Mouse (Mus musculus) spleen, postnatal 14 days (tissue): Measurements from ENCODE around the gene Asgr2.
"Not testable (repeated sequence)": the region's sequence is repeated elsewhere in the genome, so short reads cannot be mapped to it uniquely, and the experiment has no call there.

Source experiments
- DNase-seq, 2 experiments: peaks; one replicate each; pipeline ENCODE4 v3.0.0; 2021 to 2022; ENCODE audit warnings: low spot score in 2 of 2

Asgr2 gene

DNA sequence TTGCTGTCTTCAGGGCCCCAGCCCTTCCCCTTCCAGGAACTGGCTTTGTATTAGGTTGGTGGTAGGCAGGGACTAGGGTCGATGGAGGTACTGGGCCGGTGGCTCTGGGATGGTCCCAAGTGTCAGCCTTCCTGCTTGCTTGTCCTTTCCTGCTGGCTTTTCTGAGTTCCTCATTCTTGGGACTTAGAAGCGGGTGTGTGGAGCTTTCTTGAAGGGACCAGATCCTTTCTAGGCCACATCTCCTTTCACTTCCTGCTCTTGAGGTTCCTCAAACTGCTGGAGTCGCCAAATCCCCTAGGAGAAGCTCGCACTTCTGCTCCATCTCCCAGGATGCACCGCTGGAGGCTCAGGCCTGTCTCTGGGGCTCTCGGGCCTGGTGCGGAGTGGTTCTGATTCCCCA lies 7.9 kb upstream of the Asgr2 start:
- DNase-seq, result no peak

GRCm38 (mm10) chr11:70097396-70097795 lies 5.0 kb downstream of the Asgr2 start:
- no peak for DNase-seq

DNA sequence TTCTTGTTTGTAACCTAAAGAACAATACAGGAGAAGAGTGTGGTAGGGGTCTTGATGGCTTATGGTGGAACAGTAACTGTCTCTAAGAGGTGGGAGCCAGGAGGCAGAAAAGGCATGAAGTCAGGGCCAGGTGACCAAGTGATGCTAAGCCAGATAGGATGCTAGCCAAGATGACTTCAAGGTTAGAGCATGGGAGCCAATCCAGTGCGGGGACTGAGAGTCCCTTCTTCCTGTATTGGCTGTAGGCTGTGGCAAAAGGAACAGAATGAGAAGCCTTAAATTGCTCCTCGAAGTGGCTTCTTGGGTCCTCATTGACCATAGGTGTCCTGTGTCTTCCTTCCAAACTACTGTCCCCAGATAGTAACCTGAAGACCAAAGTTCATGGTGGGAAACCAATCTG lies 6.7 kb downstream of the Asgr2 start:
- DNase-seq, result no peak

DNA sequence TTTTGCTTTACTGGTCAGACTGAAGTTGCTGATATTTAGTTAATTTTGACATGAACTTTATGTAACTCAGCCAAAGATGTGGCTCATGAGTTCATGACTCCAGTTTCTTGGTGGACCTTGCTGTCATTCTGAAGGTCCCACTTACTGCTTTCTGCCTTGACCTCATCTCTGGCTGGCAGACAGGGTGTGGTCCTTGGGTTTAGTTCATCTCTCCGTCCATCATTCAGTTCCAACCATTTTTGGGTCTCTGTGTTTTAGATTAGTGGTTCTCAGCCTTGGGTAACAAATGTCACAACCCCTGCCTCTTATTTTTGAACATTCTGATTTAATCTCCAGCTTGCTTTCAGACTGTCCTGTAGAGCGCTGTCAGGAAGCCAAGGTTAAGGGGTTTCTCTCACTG lies 7.4 kb downstream of the Asgr2 start:
- no peak for DNase-seq

DNA sequence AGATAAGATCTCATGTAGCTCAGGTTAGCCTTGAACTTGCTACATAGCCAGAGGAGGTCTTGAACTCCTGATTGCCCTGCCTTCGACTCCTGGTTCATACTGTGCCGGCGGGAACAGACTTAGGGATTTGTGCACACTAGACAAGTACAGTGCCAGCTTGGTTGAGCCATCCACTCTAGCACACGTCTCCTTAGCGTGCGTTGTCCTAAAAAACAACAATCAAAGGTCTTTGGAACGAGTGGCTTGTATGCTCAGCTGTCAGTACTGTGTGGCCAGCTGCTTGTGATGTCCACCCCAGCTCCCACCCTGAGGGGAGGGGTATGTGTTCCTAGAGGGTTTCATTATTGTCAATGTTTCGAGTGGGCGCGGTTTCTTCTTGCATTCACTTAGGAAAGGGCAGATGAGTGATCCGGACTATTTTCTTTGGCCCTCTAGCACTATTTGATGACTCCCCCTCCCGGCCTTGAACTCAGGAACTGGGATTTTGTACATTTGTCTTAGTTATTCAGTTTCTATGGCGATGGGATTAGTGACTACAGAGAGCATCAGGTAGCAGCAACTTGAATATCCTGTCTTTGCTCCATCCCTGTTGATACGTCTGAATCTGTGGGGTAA lies 11.4 kb downstream of the Asgr2 start:
- no peak for DNase-seq

GRCm38 (mm10) chr11:70107085-70107484 lies 14.6 kb downstream of the Asgr2 start:
- DNase-seq, result no peak

- peak in 1 of 2 experiments; percentile 44 for DNase-seq
Observed at GRCm38 (mm10) chr11:70110146-70110545, 17.7 kb downstream of the Asgr2 start.

GRCm38 (mm10) chr11:70114562-70114961 lies 22.1 kb downstream of the Asgr2 start:
- no peak for DNase-seq

GRCm38 (mm10) chr11:70115901-70116300 lies 23.5 kb downstream of the Asgr2 start:
- no peak for DNase-seq

- DNase-seq, result no peak
Observed at GRCm38 (mm10) chr11:70129926-70130379, 37.5 kb downstream of the Asgr2 start, which contains the start of gene Mgl2. TSS of gene Mgl2 (plus strand) at chr11:70130329.

GRCm38 (mm10) chr11:70135001-70135400 lies 42.6 kb downstream of the Asgr2 start:
- not testable (repeated sequence) for DNase-seq

DNA sequence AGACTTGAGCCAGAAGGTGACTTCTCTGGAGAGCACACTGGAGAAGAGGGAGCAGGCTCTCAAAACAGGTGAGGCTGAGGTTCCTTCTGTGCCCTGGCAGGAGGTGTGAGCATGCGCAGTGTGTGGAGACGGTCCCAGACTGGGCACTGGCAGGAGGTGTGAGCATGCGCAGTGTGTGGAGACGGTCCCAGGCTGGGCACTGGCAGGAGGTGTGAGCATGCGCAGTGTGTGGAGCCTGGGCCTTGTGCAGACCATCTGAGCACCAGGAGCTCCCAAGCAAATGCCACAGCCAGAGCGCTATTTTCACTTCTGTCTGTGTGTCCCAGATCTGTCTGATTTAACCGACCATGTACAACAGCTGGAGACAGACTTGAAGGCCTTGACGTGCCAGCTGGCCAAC lies 43.5 kb downstream of the Asgr2 start:
- DNase-seq, result not testable (repeated sequence)

DNA sequence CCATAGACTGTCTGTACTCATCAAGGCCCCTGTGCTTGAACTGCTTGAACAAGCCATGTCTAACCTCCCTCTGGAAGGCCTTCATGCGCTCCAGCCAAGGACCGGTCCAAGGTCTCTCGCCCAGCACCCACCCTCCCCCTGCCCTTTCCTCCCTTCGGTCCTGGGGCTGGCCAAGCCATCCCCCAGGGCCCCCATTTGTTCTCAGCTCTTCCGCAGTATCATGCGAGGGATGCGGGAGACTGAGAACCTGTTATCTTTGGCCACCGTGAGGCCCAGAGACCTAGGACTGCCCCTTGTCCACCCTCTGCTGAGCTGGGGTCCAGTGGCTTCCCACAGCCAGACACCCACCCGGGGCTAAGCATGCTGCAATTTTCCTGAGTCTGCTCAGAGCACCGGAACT lies 46.7 kb downstream of the Asgr2 start:
- DNase-seq, result no peak

DNA sequence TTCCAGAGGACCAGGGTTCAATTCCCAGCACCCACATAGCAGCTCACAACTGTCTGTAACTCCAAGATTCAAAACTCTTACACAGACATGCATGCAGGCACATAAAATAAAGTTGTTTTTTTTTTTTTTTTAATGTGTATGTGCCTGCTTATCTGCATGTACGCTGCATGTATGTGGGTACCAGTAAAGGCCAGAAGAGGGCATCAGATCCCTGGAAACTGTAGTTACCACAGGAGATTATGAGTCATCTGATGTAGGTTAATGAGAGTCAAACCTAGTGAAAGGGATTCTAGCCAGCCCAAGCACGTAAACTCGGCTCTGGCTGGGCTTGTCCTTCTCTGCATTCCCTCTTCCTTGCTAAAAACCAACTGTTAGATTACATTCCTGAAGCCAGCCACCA lies 58.6 kb downstream of the Asgr2 start:
- DNase-seq, result no peak
